In the genomic region with DNA sequence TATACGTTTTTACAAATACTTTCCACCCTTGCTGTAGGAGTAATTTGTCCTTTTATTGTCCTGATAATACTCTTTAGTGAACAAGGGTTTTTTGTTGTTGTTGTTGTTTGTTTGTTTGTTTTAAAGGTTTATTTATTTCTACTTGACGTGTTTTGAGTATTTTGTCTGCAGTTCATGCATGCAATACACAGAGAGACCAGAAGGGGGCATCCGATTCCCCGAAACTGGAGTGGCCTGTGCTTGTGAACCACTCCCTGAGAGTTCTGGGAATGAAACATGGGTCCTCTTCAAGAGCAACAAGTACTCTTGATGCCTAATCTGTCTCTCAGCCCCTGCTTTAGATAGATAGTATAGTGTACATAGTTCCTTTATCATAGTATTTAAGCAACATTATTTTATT, we compare ENCODE assay signal across 8 mouse cellular contexts. TPM values are rescaled to one million over a fixed set of nuclear protein-coding genes. Genes with fewer than 3 reads are reported as not detected.
DNase-seq lines count a peak whose midpoint lies in the region; ATAC-seq lines count a peak whose summit lies in the region.

No protein-coding gene starts in this region.

- H3K4me1 ChIP-seq in heart, embryonic 12.5 days (replicated peaks), result 0 out of 2 replicates have a peak, but pooled peaks cover 3% of the 10 kb centered on the region
- no peaks in the 10 kb centered on the region for H3K4me1 ChIP-seq in stomach, embryonic 14.5 days (ENCODE audit: control insufficient read depth, insufficient read depth, low read length)

- peak; percentile 33 for ATAC-seq in common myeloid progenitor, adult 5-6 weeks (replicated peaks; ENCODE audit: low read depth, poor library complexity, severe bottlenecking)
- ATAC-seq in heart, embryonic 12.5 days (ENCODE audit: insufficient number of reproducible peaks, low FRiP score), result no peak
- ATAC-seq in megakaryocyte, adult 5-6 weeks (ENCODE audit: poor library complexity, severe bottlenecking), result peak; percentile 53; the same call in 1 of the 2 replicates
- no peak for ATAC-seq in stomach, embryonic 14.5 days (ENCODE audit: insufficient number of reproducible peaks, insufficient read depth, low FRiP score, low read depth)

- H3K9me3 ChIP-seq in heart, embryonic 12.5 days (replicated peaks), result no peaks in the 10 kb centered on the region
- no peaks in the 10 kb centered on the region for H3K9me3 ChIP-seq in stomach, embryonic 14.5 days (ENCODE audit: control insufficient read depth, low read depth, low read length)

- H3K9ac ChIP-seq in heart, embryonic 12.5 days, result no peak overlapping the region
- no peak overlapping the region for H3K9ac ChIP-seq in stomach, embryonic 14.5 days (replicated peaks; ENCODE audit: low read depth, low read length)

- peak overlapping the region; percentile 76 for H3K4me3 ChIP-seq in heart, embryonic 12.5 days
- peak overlapping the region; percentile 63; the same call in 1 of the 2 replicates for H3K4me3 ChIP-seq in stomach, embryonic 14.5 days (ENCODE audit: low read depth, low read length)

- peak overlapping the region; percentile 65; the same call in 1 of the 2 replicates for H3K4me2 ChIP-seq in heart, embryonic 12.5 days
- H3K4me2 ChIP-seq in stomach, embryonic 14.5 days (replicated peaks; ENCODE audit: low read depth, low read length), result peak overlapping the region; percentile 53

- H3K27ac ChIP-seq in heart, embryonic 12.5 days (ENCODE audit: poor library complexity, severe bottlenecking), result no peak overlapping the region
- H3K27ac ChIP-seq in stomach, embryonic 14.5 days (ENCODE audit: low read length), result no peak overlapping the region

- peaks cover 16% of the 10 kb centered on the region for H3K36me3 ChIP-seq in heart, embryonic 12.5 days
- H3K36me3 ChIP-seq in stomach, embryonic 14.5 days (ENCODE audit: control insufficient read depth, insufficient read depth, low read length), result no peaks in the 10 kb centered on the region

- peak; percentile 20 to 43 for DNase-seq in cerebellum, adult 18-20 months
- DNase-seq in cerebellum, adult 11-12 months, result no peak
- DNase-seq in Muller cell, postnatal 12 days (ENCODE audit: inconsistent ontology term), result peak; percentile 27
- DNase-seq in kidney, postnatal 25 days, result peak; percentile 41 to 74

- WGBS in heart, embryonic 12.5 days, result 26% methylated on average over 4 of the region's 4 CpGs
- 22% methylated on average over 4 of the region's 4 CpGs for WGBS in stomach, embryonic 14.5 days

- no peaks in the 10 kb centered on the region for H3K27me3 ChIP-seq in heart, embryonic 12.5 days (replicated peaks)
- H3K27me3 ChIP-seq in stomach, embryonic 14.5 days (ENCODE audit: control insufficient read depth, insufficient read depth, low read length), result no peaks in the 10 kb centered on the region

RNA-seq across cellular contexts. Expression of a gene that starts 0.8 kb away (rescaled TPM):
- total RNA-seq in common myeloid progenitor, adult 5-6 weeks (2017), result 9.2 and 10.4 TPM in 2 replicates
- 8.4 and 9.9 TPM in 2 replicates for polyA plus RNA-seq in heart, embryonic 12.5 days (2016; fragmentation: Nextera tagmentation; extraction: Ambion mirVana)
- total RNA-seq in megakaryocyte, adult 5-6 weeks (2015), result 6.7 and 6.9 TPM in 2 replicates
- total RNA-seq in megakaryocyte, adult 5-6 weeks (2017), result 2.9 and 3.5 TPM in 2 replicates
- polyA plus RNA-seq in stomach, embryonic 14.5 days (2014; fragmentation: Nextera tagmentation; extraction: Ambion mirVana), result 12.0 and 13.3 TPM in 2 replicates

RNA-seq across cellular contexts. Expression of a gene that starts 29.0 kb away (rescaled TPM):
- 18.3 and 27.2 TPM in 2 replicates for total RNA-seq in common myeloid progenitor, adult 5-6 weeks (2017)
- 35.4 and 36.7 TPM in 2 replicates for polyA plus RNA-seq in heart, embryonic 12.5 days (2016; fragmentation: Nextera tagmentation; extraction: Ambion mirVana)
- 4.9 and 7.0 TPM in 2 replicates for total RNA-seq in megakaryocyte, adult 5-6 weeks (2015)
- total RNA-seq in megakaryocyte, adult 5-6 weeks (2017), result 14.6 and 15.1 TPM in 2 replicates
- polyA plus RNA-seq in stomach, embryonic 14.5 days (2014; fragmentation: Nextera tagmentation; extraction: Ambion mirVana), result 21.6 and 25.0 TPM in 2 replicates

RNA-seq across cellular contexts. Expression of a gene that starts 46.7 kb away (rescaled TPM):
- 1.2 and 3.8 TPM in 2 replicates for total RNA-seq in common myeloid progenitor, adult 5-6 weeks (2017)
- polyA plus RNA-seq in heart, embryonic 12.5 days (2016; fragmentation: Nextera tagmentation; extraction: Ambion mirVana), result 3.3 and 3.8 TPM in 2 replicates
- 1.5 and 1.7 TPM in 2 replicates for total RNA-seq in megakaryocyte, adult 5-6 weeks (2015)
- total RNA-seq in megakaryocyte, adult 5-6 weeks (2017), result 0.37 and 2.0 TPM in 2 replicates
- polyA plus RNA-seq in stomach, embryonic 14.5 days (2014; fragmentation: Nextera tagmentation; extraction: Ambion mirVana), result 6.7 and 8.0 TPM in 2 replicates

RNA-seq across cellular contexts. Expression of a gene that starts 48.4 kb away (rescaled TPM):
- 11.6 and 14.1 TPM in 2 replicates for total RNA-seq in common myeloid progenitor, adult 5-6 weeks (2017)
- polyA plus RNA-seq in heart, embryonic 12.5 days (2016; fragmentation: Nextera tagmentation; extraction: Ambion mirVana), result 9.1 and 9.9 TPM in 2 replicates
- 2.0 and 3.1 TPM in 2 replicates for total RNA-seq in megakaryocyte, adult 5-6 weeks (2015)
- 4.3 and 4.8 TPM in 2 replicates for total RNA-seq in megakaryocyte, adult 5-6 weeks (2017)
- polyA plus RNA-seq in stomach, embryonic 14.5 days (2014; fragmentation: Nextera tagmentation; extraction: Ambion mirVana), result 10.9 and 12.8 TPM in 2 replicates

Comparison
In these comparisons a context has a peak if more than half of its experiments do, and no peak if none do; other contexts are left out.
1. ATAC-seq: peak in common myeloid progenitor, adult 5-6 weeks (single experiment) and megakaryocyte, adult 5-6 weeks (single experiment); none in heart, embryonic 12.5 days (single experiment) and stomach, embryonic 14.5 days (single experiment).